Mouse (Mus musculus) thymus, postnatal 0 days (tissue): ENCODE data around the gene Nps. TPM values are rescaled to one million over a fixed set of nuclear protein-coding genes. Genes with fewer than 3 reads are reported as not detected.
"Not testable (repeated sequence)": the region's sequence is repeated elsewhere in the genome, so short reads cannot be mapped to it uniquely, and the experiment has no call there.

Experiments
- DNase-seq: peaks from one replicate; pipeline ENCODE4 v3.0.0-alpha.2; 2015; ENCODE audit warnings: low spot score
- polyA plus RNA-seq: library from polyadenylated mRNA; unstranded; fragments of >200 nt; fragmentation: Nextera tagmentation; extraction: Ambion mirVana; gene quantifications from 2 replicates; pipeline ENCODE4 v1.2.1, GENCODE M21; 2015

The Nps gene
- not detected in 2 replicates for polyA plus RNA-seq

- DNase-seq = not testable (repeated sequence)
Observed at GRCm38 (mm10) chr7:135258053-135258753, at the start of gene Nps. Nps (plus strand) TSS chr7:135258703.

- DNase-seq = no peak
Observed at GRCm38 (mm10) chr7:135208947-135209567, 49.4 kb upstream of the Nps start.

- no peak for DNase-seq
Observed at GRCm38 (mm10) chr7:135210296-135210695, 48.2 kb upstream of the Nps start.

- DNase-seq = no peak
Observed at GRCm38 (mm10) chr7:135210831-135211230, 47.7 kb upstream of the Nps start.

GRCm38 (mm10) chr7:135212505-135212904 is 46.0 kb upstream of the Nps start:
- no peak for DNase-seq

- DNase-seq = no peak
Observed at GRCm38 (mm10) chr7:135221475-135221874, 37.0 kb upstream of the Nps start.

- no peak for DNase-seq
Observed at GRCm38 (mm10) chr7:135226021-135226420, 32.5 kb upstream of the Nps start.

- DNase-seq = no peak
Observed at GRCm38 (mm10) chr7:135237152-135237551, 21.4 kb upstream of the Nps start.

GRCm38 (mm10) chr7:135239441-135239840 is 19.1 kb upstream of the Nps start:
- no peak for DNase-seq

GRCm38 (mm10) chr7:135240006-135240405 is 18.5 kb upstream of the Nps start:
- no peak for DNase-seq

GRCm38 (mm10) chr7:135240636-135241035 is 17.9 kb upstream of the Nps start:
- no peak for DNase-seq

GRCm38 (mm10) chr7:135244171-135244880 is 14.2 kb upstream of the Nps start:
- DNase-seq = no peak

GRCm38 (mm10) chr7:135246386-135246785 is 12.1 kb upstream of the Nps start:
- no peak for DNase-seq

- DNase-seq = no peak
Observed at GRCm38 (mm10) chr7:135253249-135253648, 5.3 kb upstream of the Nps start.

- DNase-seq = no peak
Observed at GRCm38 (mm10) chr7:135254423-135254822, 4.1 kb upstream of the Nps start.

- no peak for DNase-seq
Observed at GRCm38 (mm10) chr7:135271011-135271410, 12.5 kb downstream of the Nps start.

GRCm38 (mm10) chr7:135283212-135283611 is 24.7 kb downstream of the Nps start:
- no peak for DNase-seq

GRCm38 (mm10) chr7:135289976-135290375 is 31.5 kb downstream of the Nps start:
- no peak for DNase-seq

GRCm38 (mm10) chr7:135291646-135292236 is 33.2 kb downstream of the Nps start:
- DNase-seq = no peak

GRCm38 (mm10) chr7:135294498-135294897 is 36.0 kb downstream of the Nps start:
- DNase-seq = no peak

GRCm38 (mm10) chr7:135304496-135304895 is 46.0 kb downstream of the Nps start:
- no peak for DNase-seq
